Mouse (Mus musculus) liver, embryonic 14.5 days (tissue): ENCODE measurements at regions not wholly inside any gene's neighbourhood (a gene's known extent, or its start where the extent isn't known, plus 50 kb on each side); places are given as distances from the start of the nearest gene placed in this dataset.

Source experiments
- ATAC-seq: fragments of 200-750 bp; cut with Nextera tagmentation; 2 replicates; pipeline ENCODE4 v1.8.0; 2017; ENCODE audit warnings: moderate number of reproducible peaks, mild to moderate bottlenecking, moderate library complexity; ENCODE audit not compliant: insufficient read depth
- DNase-seq, 3 experiments: peaks; one replicate each; pipeline ENCODE4 v3.0.0-alpha.2; 2012 to 2013; ENCODE audit warnings: low read depth in 3 of 3, low spot score in 3 of 3
- H3K27ac ChIP-seq: fragments of 300-500 bp; sonication (generic); 2 replicates; pipeline ENCODE4 v1.5.1; 2014; ENCODE audit warnings: moderate library complexity, mild to moderate bottlenecking, control low read depth, inconsistent platforms
- H3K27me3 ChIP-seq: fragments of 300-500 bp; sonication (generic); 2 replicates; pipeline ENCODE4 v1.6.1; 2014; ENCODE audit warnings: mild to moderate bottlenecking, low read length, moderate library complexity; ENCODE audit not compliant: control insufficient read depth, insufficient read depth
- H3K36me3 ChIP-seq: fragments of 300-500 bp; sonication (generic); replicated peaks from 2 replicates; pipeline ENCODE4 v1.6.1; 2014; ENCODE audit warnings: low read depth; ENCODE audit not compliant: control insufficient read depth, insufficient read depth
- H3K4me1 ChIP-seq, 2 experiments: fragments of 200-500 bp in 1 of 2; fragments of 300-500 bp in 1 of 2; sonication (generic) in 1 of 2; replicated peaks; 2 replicates each; pipeline ENCODE4 v1.6.1; 2012 to 2014; ENCODE audit warnings: antibody characterized with exemption in 1 of 2, inconsistent platforms in 1 of 2, low read length in 1 of 2; ENCODE audit not compliant: control insufficient read depth in 2 of 2, insufficient read depth in 2 of 2
- H3K4me2 ChIP-seq: fragments of 300-500 bp; sonication (generic); 2 replicates; pipeline ENCODE4 v1.6.1; 2014; ENCODE audit warnings: low read depth, mild to moderate bottlenecking, control low read depth, moderate library complexity
- H3K4me3 ChIP-seq, 2 experiments: fragments of 200-500 bp in 1 of 2; fragments of 300-500 bp in 1 of 2; sonication (generic) in 1 of 2; 2 replicates each; pipeline ENCODE4 v1.5.1; 2012 to 2014; ENCODE audit warnings: low read depth in 2 of 2, low read length in 2 of 2, mild to moderate bottlenecking in 2 of 2, control low read depth in 1 of 2, inconsistent platforms in 1 of 2, moderate library complexity in 1 of 2; ENCODE audit not compliant: insufficient read depth in 1 of 2
- H3K9ac ChIP-seq: fragments of 300-500 bp; sonication (generic); replicated peaks from 2 replicates; pipeline ENCODE4 v1.6.1; 2014; ENCODE audit warnings: mild to moderate bottlenecking, control low read depth, moderate library complexity
- H3K9me3 ChIP-seq: fragments of 300-500 bp; sonication (generic); 2 replicates; pipeline ENCODE4 v1.6.1; 2016; ENCODE audit warnings: low read length, mixed read lengths; ENCODE audit not compliant: control insufficient read depth
- CTCF ChIP-seq: IDR thresholded peaks from 2 replicates; pipeline ENCODE4 v1.5.1; 2016; ENCODE audit warnings: antibody characterized with exemption, low read depth, control low read depth
- EP300 ChIP-seq: IDR thresholded peaks from 2 replicates; pipeline ENCODE4 v1.6.1; 2016; ENCODE audit warnings: antibody characterized with exemption, low read depth
- WGBS: fragments of 180-500 bp; shearing (Covaris S2); extraction: QIAGEN DNeasy Blood & Tissue Kit; methylation state at CpG from one replicate; pipeline ENCODE4 v1.1.7; 2014; ENCODE audit not compliant: insufficient replicate concordance; 5-methylcytosine and 5-hydroxymethylcytosine counted together

GRCm38 (mm10) chr7:73201330-73201729, 174.0 kb upstream of the Rgma start:
- H3K4me3 ChIP-seq, result no peak overlapping the region
- H3K4me1 ChIP-seq, result no peaks in the 10 kb centered on the region
- DNase-seq (no peak), ATAC-seq (no peak)
- no peak overlapping the region for H3K27ac ChIP-seq
- no peaks in the 10 kb centered on the region for H3K27me3 ChIP-seq
- no peak overlapping the region for H3K9ac ChIP-seq
- TF ChIP-seq EP300, result no peak
- TF ChIP-seq CTCF, result no peak
- no peak overlapping the region for H3K4me2 ChIP-seq
- no peaks in the 10 kb centered on the region for H3K36me3 ChIP-seq
- 53% methylated on average over 6 of the region's 6 CpGs for WGBS
- no peaks in the 10 kb centered on the region for H3K9me3 ChIP-seq

DNA sequence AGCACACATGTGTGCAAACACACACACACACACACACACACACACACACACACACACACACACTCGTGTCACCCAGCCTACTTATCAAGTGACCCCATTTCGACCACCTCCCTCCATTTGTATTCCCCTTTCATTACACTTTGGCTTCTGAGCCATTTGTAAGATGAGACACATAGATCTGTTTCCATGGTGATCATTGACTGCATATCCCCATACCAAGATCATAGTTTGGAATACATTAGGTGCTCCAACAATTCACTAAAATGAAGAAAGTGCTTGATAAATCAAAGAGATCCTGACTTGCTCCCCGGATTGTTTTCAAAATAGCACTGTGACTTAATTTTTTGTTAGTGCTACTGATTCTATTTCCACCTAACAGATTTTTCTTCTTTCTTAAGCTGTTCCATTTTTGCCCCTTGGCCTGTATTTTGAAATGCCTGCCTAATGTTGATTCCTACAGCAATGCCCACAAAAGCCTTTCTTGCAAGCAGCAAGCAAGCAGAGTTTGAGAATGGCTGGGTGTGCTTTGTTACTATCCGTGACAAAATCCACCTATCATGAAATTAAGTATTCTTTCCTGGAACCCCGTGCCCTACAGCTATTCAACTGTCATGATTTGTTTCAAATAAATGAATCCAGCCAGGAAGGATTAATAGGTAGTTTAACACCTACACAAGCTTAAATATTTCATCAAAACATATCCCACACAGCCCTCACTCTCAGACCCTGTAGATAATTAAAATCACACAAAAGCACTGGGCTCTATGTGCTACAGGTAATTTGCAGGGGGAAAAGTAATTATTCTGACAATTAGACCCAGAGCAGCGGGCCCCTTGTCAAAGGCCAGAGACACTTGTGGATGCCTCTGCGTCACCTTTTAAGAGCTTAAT, 168.1 kb upstream of the Rgma start:
- Histone ChIP-seq H3K4me2 (no peak overlapping the region), H3K27me3 (no peaks in the 10 kb centered on the region), H3K4me1 (no peaks in the 10 kb centered on the region), H3K36me3 (no peaks in the 10 kb centered on the region), H3K9ac (no peak overlapping the region), H3K4me3 (no peak overlapping the region), H3K27ac (no peak overlapping the region), H3K9me3 (no peaks in the 10 kb centered on the region)
- WGBS, result 49% methylated on average over 7 of the region's 7 CpGs
- ATAC-seq, result no peak
- TF ChIP-seq EP300 (no peak), CTCF (no peak)
- DNase-seq, result no peak

GRCm38 (mm10) chr7:73208479-73208816, 166.9 kb upstream of the Rgma start:
- 56% methylated on average over 4 of the region's 4 CpGs for WGBS
- Histone ChIP-seq H3K4me3 (no peak overlapping the region), H3K4me2 (no peak overlapping the region), H3K9me3 (no peaks in the 10 kb centered on the region), H3K27me3 (no peaks in the 10 kb centered on the region), H3K9ac (no peak overlapping the region), H3K27ac (no peak overlapping the region), H3K36me3 (no peaks in the 10 kb centered on the region), H3K4me1 (no peaks in the 10 kb centered on the region)
- no peak for TF ChIP-seq EP300
- DNase-seq, result no peak
- ATAC-seq, result no peak

DNA sequence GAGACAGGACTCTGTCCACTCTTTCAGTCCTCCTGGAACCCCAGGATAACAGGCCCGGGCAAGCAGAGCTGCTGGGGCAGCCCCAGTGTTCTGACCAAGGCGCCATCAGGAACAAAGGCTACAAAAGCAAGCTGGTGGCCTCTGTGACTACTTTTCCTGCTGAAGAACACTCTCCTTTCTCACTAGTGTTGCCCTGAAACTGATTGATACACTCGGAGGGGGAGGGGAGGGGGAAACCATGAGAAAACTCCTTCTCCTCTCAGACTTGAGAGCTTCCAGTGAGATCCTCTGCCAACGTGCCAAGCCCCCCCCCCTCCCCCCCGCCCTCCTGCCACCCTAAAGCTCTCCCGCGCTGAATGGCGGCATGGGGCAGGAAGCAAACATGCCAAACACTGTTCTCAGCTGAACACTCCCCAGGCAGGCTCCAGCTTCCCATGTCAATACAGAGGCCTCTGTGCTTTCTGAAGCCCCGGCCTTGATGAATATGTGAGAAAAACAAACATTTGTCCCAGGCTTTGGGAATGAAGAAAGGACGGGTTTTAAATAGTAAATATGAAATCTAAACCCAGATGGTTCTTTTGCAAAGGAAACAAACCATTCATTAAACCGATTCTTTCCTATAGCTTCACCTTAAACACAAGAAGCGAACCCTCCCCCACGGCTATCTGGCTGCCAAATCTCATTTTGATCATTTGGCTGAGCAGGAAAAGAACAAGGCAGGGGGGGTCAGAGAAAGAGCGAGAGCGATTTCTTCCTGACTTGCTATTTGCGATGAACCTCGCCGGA, 166.3 kb upstream of the Rgma start:
- H3K36me3 ChIP-seq, result no peaks in the 10 kb centered on the region
- H3K9ac ChIP-seq, result no peak overlapping the region
- TF ChIP-seq EP300 (no peak), CTCF (no peak)
- H3K27ac ChIP-seq, result no peak overlapping the region
- H3K9me3 ChIP-seq, result no peaks in the 10 kb centered on the region
- no peak for ATAC-seq
- WGBS, result 35% methylated on average over 17 of the region's 18 CpGs
- no peak overlapping the region for H3K4me3 ChIP-seq
- no peaks in the 10 kb centered on the region for H3K27me3 ChIP-seq
- DNase-seq, result no peak
- H3K4me2 ChIP-seq, result no peak overlapping the region
- no peaks in the 10 kb centered on the region for H3K4me1 ChIP-seq

DNA sequence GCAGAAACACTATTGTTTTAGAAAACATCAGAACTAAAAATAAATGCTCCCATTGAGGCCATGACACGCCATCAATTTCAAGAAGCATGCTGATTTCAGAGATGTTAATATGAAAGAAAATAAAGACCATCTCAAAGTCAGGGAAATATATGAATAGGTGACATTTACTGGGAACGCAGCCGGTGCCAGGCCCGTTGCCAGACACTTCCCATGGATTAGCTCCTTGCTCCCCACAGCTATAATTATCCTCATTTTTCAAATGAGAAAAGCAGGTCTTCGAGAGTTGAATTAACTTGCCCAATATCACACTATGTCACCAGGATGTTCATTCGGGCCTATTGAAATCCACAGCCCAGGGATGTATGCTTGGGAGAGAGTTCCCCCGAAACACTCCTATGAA, 165.2 kb upstream of the Rgma start:
- no peak overlapping the region for H3K9ac ChIP-seq
- no peaks in the 10 kb centered on the region for H3K27me3 ChIP-seq
- no peak overlapping the region for H3K4me2 ChIP-seq
- H3K9me3 ChIP-seq, result no peaks in the 10 kb centered on the region
- H3K36me3 ChIP-seq, result no peaks in the 10 kb centered on the region
- 67% methylated on average over 7 of the region's 7 CpGs for WGBS
- H3K4me3 ChIP-seq, result no peak overlapping the region
- no peak for TF ChIP-seq EP300
- TF ChIP-seq CTCF, result no peak
- no peak overlapping the region for H3K27ac ChIP-seq
- DNase-seq (no peak), ATAC-seq (no peak)
- H3K4me1 ChIP-seq, result no peaks in the 10 kb centered on the region
